Mouse (Mus musculus) activated CD4-positive, CD25-positive, alpha-beta regulatory T cell, adult 4 months (primary cell): ENCODE data around the gene Tmem210. TPM values are rescaled to one million over a fixed set of nuclear protein-coding genes. Genes with fewer than 3 reads are reported as not detected.
"Not testable (repeated sequence)": the region's sequence is repeated elsewhere in the genome, so short reads cannot be mapped to it uniquely, and the experiment has no call there.

Experiments used
- ATAC-seq: one replicate; pipeline ENCODE4 v1.8.0; 2017
- polyA plus RNA-seq, 2 experiments: library from polyadenylated mRNA; unstranded; fragments of 100-300 nt; shearing (Covaris generic); gene quantifications; one replicate each; pipeline ENCODE4 v1.2.1; 2017

The Tmem210 gene
- polyA plus RNA-seq = not detected

DNA sequence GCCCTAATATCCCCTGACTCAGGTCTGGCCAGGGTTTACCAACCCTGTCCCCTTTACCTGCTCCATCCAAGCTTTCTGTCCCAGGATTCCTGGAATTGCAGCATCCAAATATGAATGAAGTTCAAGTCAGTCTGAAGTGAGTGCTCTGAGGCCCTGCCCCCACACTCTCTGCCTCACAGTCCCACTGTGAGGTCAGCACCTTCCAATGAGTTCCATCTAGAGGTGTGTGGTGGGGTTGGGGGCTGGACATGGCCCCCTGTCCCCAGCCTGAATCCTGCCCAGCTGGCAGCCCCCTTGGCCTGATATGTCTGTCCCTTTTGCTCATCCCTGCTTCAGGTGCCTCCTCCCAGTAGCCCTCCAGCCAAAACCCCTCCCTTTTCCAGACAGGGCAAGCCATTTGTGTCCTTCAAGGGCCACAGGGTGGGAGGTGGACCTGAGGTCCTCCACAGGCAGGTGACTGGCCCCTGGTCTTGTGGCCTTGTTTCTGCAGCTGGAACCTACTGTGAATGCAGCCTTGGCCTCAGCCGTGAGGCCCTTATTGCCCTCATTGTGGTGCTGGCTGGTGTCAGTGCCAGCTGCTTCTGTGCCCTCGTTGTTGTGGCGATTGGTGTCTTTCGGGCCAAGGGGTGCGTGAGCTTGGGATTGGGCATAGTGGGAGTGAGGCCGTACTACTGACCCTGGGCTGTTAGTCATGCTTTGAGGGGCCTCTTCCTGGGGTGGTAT lies at the start of gene Tmem210:
Tmem210 (plus strand) TSS at position 219 of the 723 bp plus-strand sequence.
- no peak for ATAC-seq

- no peak for ATAC-seq
Measured at GRCm38 (mm10) chr2:25239766-25240165, 48.2 kb upstream of the Tmem210 start.

DNA sequence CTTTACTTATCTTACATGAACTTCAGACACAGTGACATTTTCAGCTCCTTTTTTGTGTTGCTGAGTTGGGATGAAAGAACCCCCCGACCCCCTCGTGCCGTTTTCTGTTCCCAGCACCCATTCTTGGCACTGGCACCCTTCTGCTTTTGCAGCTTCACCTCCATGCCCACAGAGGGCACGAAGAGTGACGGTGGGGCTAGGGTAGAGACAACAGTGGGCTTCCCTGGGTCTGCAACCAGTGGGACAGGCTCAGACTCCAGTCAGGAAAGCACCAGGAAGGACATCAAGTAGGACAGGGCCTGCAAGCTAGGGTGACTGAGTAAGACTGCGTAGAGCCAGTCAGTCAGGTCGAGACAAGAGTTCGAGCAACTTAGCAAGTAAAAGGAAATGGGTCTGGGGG lies 47.6 kb upstream of the Tmem210 start:
- ATAC-seq = no peak

- ATAC-seq = peak; percentile 33
Measured at GRCm38 (mm10) chr2:25240723-25241437, 47.1 kb upstream of the Tmem210 start.

- ATAC-seq = peak; percentile 42
Measured at GRCm38 (mm10) chr2:25241438-25241775, 46.5 kb upstream of the Tmem210 start.

DNA sequence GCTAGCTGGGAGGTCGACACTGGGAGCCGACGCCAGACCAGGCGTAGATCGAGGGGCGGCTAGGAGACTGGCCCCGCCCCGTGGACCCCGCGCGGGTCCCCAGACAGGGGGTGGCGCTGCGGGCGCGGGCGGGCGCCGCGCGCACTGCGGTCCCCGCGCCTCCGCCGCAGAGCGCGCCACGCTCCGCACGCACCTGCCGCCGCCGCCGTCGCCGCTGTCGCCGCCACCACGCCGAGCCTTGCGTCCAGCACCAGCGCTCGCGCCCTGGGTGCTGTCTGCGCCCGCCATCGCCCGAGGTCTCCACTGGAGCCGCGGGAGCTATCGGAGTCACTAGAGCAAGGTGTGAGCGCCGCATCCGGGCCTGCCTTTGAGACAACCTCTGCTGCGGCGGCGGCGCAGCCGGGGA lies 45.8 kb upstream of the Tmem210 start, which contains the start of the genes Rnf208 and Cysrt1:
Rnf208 (plus strand) TSS at position 155 of the 406 bp plus-strand sequence.
Cysrt1 (minus strand) TSS at position 352 of the 406 bp plus-strand sequence.
- peak; percentile 67 for ATAC-seq

DNA sequence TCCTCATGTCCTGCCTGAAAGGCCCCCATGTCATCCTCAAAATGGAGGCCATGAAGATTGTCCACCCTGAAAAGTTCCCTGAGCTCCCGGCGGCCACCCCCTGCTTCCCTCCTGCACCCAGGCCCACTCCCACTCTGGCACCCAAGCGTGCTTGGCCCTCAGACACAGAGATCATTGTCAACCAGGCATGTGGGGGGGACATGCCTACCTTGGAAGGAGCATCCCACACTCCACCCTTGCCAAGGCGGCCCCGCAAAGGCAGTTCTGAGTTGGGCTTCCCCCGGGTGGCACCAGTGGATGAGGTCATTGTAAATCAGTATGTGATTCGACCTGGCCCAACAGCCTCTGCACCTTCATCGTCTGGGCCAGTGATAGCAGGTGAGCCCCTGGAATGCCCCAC lies 44.6 kb upstream of the Tmem210 start:
- no peak for ATAC-seq

GRCm38 (mm10) chr2:25244144-25244543 lies 43.8 kb upstream of the Tmem210 start:
- no peak for ATAC-seq

GRCm38 (mm10) chr2:25246183-25247072 lies 41.5 kb upstream of the Tmem210 start, which contains the start of gene AL732309.1:
TSS of gene AL732309.1 (minus strand) at chr2:25246863.
- no peak for ATAC-seq

DNA sequence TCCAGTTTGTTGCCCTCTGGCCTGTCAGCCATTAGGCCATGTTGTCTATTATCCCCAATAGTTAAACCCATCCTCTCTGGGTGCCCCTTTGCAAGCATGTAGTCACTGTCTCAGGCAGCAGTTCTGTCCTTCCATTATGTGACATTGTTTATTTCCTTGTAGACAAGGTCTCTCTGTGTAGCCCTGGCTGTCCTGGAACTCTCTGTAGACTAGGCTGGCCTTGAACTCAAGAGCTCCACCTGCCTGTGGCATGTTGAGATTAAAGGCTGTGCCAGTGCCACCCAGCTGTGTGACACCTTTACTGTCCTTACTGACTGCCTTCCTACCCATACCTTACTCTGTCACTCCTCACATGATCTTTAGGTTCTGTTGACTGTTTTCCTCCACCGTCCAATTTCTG lies 35.6 kb upstream of the Tmem210 start:
- no peak for ATAC-seq

GRCm38 (mm10) chr2:25255284-25255779 lies 32.6 kb upstream of the Tmem210 start, which contains the start of gene Tmem203:
TSS of gene Tmem203 (plus strand) at chr2:25255439.
- ATAC-seq = peak; percentile 78

DNA sequence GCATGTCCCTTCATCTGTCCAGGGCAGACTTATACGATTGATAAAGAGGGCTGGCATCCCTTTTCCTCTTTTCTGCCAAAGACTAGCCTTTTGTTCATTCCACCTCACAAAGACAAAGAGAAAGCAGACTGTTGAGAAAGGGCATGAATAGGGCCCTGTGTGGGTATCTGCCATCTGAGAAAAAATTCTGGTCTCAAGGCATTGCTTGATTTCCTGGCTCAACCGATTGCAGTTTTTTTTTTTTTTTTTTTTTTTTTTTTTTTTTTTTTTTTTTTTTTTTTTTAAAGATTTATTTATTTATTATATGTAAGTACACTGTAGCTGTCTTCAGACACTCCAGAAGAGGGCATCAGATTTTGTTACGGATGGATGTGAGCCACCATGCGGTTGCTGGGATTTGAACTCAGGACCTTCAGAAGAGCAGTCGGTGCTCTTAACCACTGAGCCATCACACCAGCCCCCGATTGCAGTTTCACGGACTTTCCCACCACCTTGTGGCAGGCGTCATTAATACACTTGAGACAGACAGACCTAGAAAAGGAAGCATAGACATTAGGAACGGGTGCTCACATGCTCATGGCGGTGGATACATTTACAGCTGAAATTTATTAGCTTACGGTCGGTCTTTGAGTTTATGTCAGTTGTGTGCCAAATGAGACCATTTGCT lies 31.4 kb upstream of the Tmem210 start:
- not testable (repeated sequence) for ATAC-seq

DNA sequence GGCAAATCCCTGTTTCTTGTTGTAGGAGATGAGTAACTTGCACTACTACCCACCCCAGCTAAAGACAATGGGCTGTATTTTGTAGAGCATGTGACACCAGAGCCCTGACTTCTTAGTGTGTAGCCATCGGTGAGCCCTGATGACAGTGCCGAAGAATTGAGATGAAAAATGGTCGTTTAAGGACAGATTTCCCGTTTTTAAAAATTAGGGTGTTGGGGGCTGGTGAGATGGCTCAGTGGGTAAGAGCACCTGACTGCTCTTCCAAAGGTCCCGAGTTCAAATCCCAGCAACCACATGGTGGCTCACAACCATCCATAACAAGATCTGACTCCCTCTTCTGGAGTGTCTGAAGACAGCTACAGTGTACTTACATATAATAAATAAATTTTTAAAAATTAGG lies 30.7 kb upstream of the Tmem210 start:
- ATAC-seq = not testable (repeated sequence)

GRCm38 (mm10) chr2:25258887-25259286 lies 29.1 kb upstream of the Tmem210 start:
- no peak for ATAC-seq

DNA sequence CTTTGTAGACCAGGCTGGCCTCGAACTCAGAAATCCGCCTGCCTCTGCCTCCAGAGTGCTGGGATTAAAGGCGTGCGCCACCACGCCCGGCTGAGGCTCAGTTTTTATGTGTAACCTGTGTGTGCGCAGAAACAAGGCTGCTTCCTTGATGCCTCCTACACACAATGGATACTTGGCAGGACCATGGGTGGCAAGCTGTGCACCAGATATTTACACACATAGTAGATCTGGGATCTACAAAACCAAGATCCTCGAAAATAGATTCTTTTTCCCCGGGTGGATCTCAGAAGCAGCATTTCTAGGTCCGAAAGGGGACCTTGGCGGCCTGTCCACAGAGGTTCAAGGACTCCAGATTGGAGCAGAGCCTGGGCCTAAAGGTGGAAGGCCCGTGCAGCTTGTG lies 26.1 kb upstream of the Tmem210 start:
- peak; percentile 8 for ATAC-seq

DNA sequence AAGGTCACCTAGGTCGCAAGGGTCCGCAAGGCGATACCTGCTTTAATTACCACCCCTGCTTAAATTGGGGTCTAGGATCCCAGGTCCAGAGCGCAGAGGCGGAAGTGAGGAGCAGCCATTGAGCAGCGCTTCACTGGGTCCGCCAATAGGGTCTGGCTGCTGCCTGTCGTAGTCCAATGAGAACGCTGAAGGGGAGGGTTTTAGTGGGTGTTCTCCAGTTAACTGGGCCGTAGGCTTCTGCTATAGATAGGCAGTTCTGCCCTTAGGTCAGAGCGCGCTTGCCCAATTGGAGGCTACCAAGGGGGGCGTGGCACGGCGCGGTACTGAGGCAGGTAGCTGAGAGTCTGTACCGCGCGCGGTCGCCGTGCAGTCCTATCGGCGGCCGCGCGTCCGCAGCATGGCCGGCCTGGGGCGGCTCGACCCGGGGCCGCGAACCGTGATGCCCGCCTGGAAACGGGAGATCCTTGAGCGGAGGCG lies 25.6 kb upstream of the Tmem210 start, which contains the start of gene Tprn:
Tprn (plus strand) TSS at position 328 of the 477 bp plus-strand sequence.
- peak; percentile 96 for ATAC-seq

GRCm38 (mm10) chr2:25262795-25263622 lies 24.9 kb upstream of the Tmem210 start:
- ATAC-seq = peak; percentile 40

DNA sequence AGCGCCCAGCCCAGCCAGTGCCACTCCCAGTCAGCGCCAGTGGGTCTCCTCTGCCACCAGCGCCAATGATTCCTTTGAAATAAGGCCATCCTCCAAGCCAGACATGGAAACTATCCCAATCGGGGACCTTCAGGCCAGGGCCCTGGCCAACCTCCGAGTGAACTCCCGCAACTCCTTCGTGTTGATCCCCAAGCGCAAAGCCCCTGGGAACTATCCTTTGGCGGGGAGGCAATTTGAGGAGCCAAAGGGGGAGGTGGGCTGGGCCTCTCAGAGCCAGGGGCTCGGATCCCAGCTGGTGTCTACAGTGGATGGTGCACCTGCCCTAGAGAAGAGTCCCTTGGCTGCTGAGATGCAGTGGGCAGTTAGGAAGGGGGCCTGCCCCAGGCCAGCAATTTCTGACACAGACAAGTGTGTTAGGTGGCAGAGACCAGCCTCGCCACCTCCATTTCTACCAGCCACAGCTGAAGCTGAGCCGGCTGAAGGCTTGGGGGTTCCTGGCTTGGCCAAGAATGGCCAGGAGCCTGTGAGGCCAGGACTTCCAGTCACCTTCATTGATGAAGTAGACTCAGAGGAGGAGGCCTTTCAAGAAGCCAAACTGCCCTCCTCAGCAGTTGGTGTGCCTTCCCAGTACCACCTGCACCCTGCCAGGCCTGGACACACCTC lies 24.2 kb upstream of the Tmem210 start:
- ATAC-seq = no peak

DNA sequence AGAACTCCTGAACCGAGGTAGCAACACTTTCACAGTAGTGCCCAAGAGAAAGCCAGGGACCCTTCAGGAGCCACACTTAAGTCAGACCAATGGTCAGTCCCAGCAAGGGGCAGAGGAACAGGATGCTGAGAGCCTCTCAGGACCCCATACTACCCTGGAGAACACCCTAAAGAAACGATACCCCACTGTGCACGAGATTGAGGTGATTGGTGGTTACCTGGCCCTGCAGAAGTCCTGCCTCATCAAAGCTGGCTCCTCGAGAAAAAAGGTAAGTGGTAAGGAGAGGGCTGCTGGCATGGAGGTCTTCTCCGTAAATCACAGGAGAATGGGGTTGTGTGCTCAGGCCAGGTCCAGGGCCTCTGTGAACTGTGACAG lies 23.7 kb upstream of the Tmem210 start:
- no peak for ATAC-seq

DNA sequence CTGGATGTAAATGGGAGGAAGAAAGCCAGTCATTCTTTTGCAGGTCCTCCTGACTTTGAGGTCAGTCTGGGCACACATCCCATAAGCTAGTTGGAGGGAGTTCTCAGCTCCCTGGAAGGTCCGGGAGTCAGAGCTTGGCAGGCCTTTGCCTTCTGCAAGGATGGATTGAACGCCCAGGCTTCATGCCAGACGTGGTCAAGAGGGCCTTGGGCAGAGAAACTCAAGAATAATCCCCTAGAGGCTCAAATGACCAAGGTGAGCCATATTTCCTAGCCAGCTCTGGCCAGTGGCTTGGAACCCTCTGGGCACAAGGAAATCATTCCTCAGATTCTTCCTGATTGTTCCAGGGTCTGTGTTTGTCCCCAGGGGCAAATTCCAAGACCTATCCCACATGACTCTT lies 23.1 kb upstream of the Tmem210 start:
- ATAC-seq = no peak
